Mouse (Mus musculus) G1E-ER4 (cell line): ENCODE data around the gene Gm49387. TPM values are rescaled to one million over a fixed set of nuclear protein-coding genes. Genes with fewer than 3 reads are reported as not detected.

Source experiments
- GATA1 ChIP-seq: IDR thresholded peaks from one replicate; pipeline ENCODE4 v1.8.0; 2012; ENCODE audit warnings: low read length, inconsistent platforms
- polyA plus RNA-seq: library from polyadenylated mRNA; stranded (reverse); fragments of >175 nt; gene quantifications from 2 replicates; pipeline ENCODE4 v1.2.3, GENCODE M21; 2012

The Gm49387 gene
- polyA plus RNA-seq: not detected in 2 replicates

DNA sequence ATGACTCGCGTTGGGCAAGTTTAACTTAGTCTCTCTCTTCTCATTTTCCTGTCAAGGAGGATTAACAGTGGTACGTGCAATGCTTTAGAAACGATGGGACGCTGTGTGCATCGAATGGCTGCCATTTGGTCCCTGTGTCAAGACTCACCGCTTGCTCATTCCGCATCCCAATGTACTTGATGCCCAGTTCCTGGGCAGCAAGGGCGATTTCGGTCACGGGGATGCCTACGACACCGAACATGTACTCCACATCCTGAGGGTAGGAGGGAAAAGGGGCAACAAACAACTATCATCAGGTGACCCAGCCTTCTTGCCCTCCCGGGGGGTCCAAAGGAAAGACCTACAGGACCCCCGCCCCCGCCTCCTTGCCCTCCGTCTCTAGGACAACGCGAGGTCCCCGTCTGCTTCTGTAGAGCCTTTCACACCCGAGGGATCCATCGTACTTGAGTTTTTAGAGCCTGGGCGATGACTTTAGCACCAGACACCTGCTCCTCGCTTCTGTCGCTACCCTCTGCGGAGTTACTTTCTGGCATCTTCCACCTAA is at the start of gene Gm49387:
Gm49387 (minus strand) TSS at position 533 of the 544 bp plus-strand sequence.
- TF ChIP-seq GATA1: no peak

DNA sequence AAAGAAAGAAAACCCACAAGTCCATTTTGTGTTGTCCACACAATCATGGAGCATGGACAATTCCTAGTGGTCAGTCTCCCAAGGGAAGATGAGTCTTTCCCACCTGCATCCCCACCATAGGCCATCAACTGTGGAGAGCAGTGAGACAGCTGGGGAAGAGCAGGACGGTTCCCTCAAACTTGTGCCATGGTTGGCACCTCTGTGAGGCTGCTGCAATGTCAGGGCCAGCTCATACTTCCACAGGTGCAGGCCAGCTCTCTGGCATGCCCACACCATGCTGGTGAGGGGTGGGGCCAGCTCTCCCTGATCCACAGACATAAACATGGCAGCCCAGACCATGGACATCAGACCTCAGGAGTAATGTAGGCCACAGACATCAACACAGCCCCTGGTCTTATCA is 45.6 kb upstream of the Gm49387 start:
- TF ChIP-seq GATA1: no peak

DNA sequence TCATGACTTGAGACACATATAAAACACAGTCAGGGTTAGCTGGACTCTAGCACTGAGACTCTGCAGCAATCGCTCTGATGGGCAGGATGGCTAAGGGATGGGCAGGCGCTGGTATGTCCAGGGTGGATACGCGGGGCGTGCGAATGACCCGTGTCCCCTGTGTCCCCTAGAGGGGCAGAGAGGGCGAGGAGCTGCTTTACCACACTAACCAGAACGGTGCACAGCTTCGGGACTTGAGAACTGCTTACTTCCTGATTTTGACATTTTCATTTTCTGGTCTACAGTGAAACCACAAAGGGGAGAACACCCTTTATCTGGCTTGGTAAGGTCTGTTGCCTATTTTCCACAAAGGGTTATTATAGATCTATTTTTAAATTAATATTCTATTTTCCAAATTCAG is 45.0 kb upstream of the Gm49387 start:
- no peak for TF ChIP-seq GATA1

DNA sequence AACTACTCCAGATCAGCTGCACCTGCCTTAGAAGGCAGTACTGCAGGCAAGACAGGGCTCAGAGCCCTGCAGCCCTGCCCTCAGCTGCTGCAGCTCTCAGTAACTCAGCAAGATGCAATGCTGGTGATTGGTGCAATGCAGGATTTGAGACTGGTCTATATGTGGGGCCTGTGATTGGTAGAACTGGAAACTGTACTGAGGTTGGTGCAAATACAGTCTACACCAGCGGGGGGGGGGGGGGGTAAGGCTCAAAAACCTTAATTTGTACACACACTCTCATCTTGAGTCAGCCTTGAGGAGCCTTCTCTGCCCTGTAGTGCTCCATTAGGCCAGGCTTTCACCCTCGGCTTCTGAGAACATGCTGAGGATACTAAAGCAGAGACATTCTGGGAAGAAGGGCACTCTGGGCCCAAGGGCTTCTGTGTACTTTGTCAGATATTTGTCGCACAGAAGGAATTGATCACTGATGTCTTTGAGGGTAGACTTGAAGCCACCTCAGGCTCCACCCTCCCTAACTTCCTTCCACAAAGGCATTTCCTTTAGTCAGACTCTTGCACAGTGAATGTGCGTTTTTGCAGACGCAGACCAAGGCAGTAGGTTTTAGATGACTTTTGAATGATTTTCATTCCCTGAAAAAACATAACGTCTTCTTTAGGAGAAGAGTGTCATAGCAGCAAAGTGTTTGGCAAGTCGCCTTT is 43.8 kb upstream of the Gm49387 start:
- no peak for TF ChIP-seq GATA1

DNA sequence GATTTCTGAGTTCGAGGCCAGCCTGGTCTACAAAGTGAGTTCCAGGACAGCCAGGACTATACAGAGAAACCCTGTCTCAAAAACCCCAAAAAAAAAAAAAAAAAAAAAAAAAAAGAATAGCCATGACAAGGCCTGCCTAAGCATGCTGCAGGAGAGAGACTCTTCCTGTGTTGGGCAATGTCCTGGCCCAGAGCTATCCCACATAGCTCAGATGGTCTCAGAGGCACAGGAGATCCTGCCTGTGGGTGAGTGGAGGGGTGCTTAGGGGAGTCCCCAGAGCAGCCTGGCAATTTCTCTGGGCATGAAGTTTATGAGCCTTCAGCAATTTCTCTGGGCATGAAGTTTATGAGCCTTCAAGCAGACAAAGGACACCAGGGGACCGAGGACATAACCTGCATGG is 42.9 kb upstream of the Gm49387 start:
- no peak for TF ChIP-seq GATA1

DNA sequence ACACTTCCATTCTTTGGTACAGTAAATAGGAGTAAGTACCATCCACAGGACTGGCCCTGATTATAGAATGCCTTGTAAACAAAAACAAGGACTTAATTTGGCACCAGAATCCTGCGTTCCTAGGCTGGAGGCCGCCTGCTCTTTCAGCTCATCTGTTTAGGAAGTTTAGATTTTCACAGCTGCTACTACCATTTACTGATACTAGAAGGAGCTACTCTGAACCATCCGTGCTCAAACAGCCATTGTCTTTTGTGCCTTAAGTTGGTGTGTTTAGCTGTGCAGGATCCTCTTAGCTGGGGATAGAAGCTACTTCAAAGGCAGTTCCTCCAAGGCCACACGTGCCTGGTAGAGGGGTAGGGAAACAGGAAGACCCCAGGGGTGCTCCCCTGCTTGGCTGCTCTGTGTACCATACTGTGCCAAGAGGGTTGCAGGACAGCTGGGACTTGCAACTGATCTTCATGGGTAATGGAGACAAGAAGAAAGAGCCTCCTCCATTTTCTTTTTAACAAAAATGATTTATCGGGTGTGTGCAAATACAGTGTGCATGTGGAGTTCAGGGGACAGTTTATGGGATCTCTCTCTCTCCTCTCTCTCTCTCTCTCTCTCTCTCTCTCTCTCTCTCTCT is 41.4 kb upstream of the Gm49387 start:
- TF ChIP-seq GATA1: no peak

DNA sequence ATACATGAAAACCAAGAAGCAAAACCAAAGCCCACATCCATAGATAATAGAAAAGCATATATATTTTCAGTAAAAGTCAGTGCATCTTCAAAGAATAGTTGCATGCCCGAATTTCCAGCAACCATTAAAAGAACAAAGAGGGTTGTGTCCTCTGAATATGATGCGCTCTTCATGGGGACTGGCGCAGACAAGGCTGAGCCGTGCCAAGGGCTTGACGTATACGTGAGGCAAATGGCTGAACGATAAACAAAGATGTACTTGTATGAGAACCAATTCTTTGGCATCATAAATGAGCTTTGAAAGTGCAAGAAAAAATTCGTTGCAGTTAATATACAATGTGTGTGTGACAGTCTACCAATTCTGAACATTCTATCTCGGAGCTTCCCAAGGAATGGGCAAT is 40.6 kb upstream of the Gm49387 start:
- no peak for TF ChIP-seq GATA1

DNA sequence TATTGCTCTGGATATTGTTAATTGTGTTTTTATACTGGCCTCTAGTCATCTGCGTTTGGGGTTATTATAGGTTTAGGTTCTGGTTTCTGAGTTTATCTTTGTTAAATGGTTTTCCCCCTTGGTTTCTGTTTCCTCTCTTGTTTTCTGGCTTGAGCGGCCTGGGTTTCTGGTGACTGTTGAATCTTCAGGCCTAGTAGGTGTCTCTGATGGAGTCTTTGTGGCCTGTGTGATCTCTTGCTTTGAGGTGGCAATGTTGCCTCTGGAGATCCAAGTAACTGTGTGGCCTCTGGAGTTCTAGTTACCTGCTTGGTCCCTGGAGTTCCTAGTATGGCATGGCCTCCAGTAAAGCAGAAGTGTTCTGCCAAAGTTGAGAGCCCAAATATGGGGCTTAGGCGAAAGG is 40.0 kb upstream of the Gm49387 start:
- TF ChIP-seq GATA1: no peak

DNA sequence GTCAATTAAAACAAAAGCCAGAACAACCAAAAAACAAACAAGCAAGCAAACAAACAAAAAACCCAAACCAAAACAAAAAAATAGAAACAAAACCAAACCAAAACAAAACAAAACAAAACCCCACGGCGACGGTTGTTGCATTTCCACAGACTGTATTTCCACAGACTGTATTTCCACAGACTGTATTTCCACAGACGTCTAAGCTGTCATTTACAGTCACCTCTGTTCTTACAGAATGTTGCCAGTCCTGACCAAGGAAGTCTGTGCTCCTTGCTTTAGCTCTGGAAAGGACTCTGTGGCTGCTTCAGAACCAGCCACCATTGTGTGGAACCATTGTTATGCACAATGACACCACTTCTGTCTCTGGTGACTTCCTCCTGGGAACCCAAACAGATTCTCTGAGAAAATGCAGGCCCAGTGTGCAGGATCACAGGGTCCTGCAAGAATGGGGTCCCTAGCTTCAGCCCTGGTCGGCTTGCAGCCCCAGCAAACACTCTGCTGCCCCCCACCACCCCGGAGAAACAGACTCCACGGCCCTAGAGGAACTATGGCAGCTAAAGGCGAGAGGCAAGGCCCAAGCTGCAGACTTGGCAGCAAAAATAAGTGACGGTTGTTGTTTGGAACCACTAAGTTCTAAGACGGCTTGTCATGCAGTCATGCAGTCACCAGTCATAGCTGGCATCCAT is 31.1 kb upstream of the Gm49387 start:
- no peak for TF ChIP-seq GATA1

DNA sequence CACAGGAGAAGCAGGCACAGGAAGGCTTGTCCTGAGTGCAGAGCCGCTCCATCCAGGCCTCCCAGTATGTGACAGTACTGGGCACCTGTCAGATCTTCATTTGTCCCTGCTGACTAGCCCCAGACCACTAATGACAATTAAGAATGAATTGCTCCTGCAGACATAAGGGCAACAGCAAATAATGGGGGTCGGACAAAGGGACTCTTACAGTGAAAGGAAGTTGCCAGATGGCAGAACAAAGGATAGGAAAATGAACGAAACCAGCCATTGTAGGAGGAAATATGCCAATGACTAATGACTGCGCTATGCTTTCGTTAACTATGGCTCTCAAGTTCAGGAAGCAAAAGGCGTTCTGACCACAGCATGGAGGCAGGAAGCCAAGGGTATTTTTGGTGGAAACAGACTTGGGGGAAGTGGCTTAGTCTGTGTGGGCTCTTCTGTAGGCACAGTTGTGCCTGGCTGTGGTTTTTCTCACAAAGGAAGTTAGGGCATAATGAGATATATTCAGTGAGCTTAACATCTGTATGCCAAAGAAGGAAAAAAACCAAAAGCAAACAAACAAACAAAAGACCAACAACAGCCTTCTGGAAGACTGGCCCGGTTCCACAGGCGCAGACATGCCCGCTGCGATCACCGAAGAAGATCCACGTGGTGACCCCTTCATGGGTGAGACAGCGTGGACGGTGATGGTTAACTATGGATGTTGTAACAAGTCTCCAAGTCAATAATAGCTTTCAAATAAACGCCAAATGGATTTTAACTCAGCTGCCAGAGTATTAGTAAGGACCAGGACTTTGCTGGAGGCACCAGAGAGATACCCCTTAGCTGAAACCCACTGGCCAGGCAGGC is 29.2 kb upstream of the Gm49387 start:
- no peak for TF ChIP-seq GATA1

DNA sequence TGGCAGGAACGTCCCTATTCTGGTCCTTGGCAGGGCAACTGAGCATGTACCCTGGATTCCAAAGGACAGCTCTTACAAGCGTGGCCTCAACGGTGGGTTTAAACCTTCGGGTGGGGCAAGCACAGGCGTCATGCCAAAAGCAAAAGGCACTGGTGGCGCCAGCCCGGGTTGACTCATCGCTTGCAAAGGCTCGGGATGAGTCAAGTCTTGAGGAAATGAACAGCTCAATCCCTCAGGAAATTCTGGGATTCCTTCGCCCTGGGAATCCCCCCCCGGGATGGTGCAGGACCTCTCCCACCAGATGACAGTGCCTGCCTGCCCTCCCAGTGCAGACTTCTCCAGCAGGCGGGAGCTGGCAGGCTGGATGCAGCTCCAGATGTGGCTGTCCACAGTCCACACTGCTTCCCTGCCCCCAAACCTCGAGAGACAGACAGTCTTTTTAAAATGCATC is 28.5 kb upstream of the Gm49387 start:
- no peak for TF ChIP-seq GATA1

DNA sequence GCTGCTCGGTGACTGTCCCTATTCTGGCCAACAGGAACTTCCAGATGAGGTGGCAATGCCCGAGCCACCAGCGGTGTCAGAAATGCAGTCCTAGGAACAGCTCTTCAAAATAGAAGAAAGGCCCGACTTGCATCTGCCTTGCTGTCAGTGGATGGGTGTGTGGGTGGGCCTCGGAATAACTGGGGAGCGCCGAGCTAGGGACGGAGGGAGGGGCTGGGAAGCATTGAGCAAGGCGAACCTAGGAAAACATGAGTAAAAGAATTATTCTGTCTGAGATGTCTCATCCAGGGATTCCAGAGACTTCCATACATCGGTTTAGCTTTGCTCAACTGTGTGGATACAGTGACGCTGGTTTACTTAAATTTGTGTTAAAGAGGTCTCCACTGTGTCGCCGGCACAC is 27.6 kb upstream of the Gm49387 start:
- no peak for TF ChIP-seq GATA1

DNA sequence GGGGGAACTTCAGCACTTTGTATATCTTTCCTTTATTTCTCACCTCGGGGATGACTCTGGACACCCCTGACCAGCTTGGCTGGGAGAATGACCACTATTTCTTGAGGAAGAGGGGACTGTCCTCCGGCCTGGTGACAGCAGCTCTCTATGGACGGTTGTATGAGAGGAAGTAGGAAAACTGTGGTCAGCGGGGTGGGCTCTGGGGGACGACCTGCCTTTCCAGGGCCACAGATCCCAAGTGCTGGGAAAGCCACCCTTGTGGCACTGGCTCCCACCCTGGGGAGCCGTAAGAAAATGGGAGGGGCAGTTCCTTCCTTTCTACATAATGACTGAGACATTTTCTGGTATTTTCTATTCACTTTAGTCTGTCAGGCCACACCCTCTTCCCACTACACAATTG is 27.1 kb upstream of the Gm49387 start:
- no peak for TF ChIP-seq GATA1

DNA sequence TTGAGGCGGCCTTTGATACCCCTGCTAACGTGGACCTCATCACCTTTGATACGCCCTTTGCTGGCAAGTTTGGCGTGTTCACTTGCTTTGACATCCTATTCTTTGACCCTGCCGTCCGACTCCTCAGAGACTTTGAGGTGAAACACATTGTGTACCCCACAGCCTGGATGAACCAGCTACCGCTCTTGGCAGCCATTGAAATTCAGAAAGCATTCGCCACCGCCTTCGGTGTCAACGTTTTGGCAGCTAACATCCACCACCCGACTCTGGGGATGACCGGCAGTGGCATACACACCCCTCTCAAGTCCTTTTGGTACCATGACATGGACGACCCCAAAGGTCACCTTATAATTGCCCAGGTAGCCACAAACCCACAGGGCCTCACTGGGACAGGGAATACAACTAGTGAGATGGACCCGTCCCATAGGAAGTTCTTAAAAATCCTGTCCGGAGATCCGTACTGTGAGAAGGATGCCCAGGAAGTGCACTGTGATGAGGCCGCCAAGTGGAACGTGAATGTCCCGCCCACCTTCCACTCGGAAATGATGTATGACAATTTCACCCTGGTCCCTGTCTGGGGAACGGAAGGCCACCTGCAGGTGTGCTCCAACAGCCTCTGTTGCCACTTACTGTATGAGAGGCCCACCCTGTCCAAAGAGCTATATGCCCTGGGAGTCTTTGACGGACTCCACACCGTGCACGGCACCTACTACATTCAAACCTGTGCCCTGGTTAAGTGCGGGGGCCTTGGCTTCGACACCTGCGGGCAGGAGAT is 26.4 kb upstream of the Gm49387 start:
- no peak for TF ChIP-seq GATA1

DNA sequence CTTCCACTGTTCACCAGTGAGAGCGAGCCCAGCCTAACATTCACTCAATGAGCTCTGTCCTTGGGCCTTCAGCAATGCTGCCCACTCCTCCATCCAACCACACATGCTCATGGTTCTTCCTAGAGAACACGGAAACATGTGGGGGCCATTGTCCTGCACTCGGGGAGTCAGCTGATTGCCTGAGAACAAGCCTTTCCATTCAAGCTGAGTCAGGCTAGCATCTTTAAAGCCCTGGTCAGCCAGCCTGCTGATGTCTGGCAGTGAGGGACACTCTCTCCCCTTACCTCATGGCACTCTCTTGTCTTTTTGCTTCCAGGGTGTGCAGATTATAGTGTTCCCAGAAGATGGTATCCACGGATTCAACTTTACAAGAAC is 24.9 kb upstream of the Gm49387 start:
- no peak for TF ChIP-seq GATA1
